ENCODE assay signal across 7 mouse cellular contexts in the genomic region with DNA sequence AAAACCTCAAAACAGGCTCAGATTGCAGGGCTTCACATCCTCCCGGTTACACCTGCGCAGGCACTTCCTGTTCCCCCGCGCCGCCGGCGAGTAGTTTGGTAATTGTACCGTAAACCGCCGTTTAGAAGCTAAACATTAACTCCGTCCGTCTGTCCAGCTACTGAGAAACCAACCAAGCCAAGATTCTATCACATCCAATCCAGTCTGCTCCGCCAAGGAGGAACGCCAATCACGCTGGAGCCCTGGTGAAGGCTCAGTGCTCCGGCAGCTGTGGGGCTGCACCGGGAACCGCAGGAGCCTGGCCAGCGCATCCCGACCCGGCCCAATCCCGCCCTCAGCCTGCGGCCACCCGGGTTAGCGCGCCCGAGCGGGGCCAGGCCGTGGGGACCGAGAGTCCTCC. TPM values are rescaled to one million over a fixed set of nuclear protein-coding genes. Genes with fewer than 3 reads are reported as not detected.
DNase-seq lines count a peak whose midpoint lies in the region; ATAC-seq and TF ChIP-seq lines count a peak whose summit lies in the region.

No protein-coding gene starts in this region.

- TF ChIP-seq CTCF in testis, adult 2 months (IDR thresholded peaks at IDR 0.05; ENCODE audit: control insufficient read depth, insufficient read depth, insufficient replicate concordance, low read depth, low read length), result no peak
- TF ChIP-seq CTCF in olfactory bulb, adult 2 months (IDR thresholded peaks at IDR 0.05; ENCODE audit: insufficient read depth, low read depth, low read length), result no peak

- TF ChIP-seq POLR2A in testis, adult 2 months (IDR thresholded peaks at IDR 0.05; ENCODE audit: control insufficient read depth, low read depth, low read length), result no peak
- TF ChIP-seq POLR2A in olfactory bulb, adult 2 months (IDR thresholded peaks at IDR 0.05; ENCODE audit: insufficient read depth, low read depth, low read length), result no peak

- H3K4me3 ChIP-seq in testis, adult 2 months (ENCODE audit: control insufficient read depth, low read depth, low read length), result peak overlapping the region; percentile 99
- peak overlapping the region; percentile 88 for H3K4me3 ChIP-seq in brown adipose tissue, adult 24 weeks (ENCODE audit: insufficient read depth, low read depth, low read length)
- H3K4me3 ChIP-seq in hindbrain, embryonic 12.5 days, result peak overlapping the region; percentile 85
- peak overlapping the region; percentile 83 for H3K4me3 ChIP-seq in liver, embryonic 16.5 days (ENCODE audit: low read depth, low read length)
- peak overlapping the region; percentile 91 for H3K4me3 ChIP-seq in olfactory bulb, adult 2 months (ENCODE audit: insufficient read depth, low read depth, low read length)

- H3K27me3 ChIP-seq in testis, adult 2 months (ENCODE audit: control insufficient read depth, insufficient read depth, low read length), result no peaks in the 10 kb centered on the region
- no peaks in the 10 kb centered on the region for H3K27me3 ChIP-seq in hindbrain, embryonic 12.5 days
- no peaks in the 10 kb centered on the region for H3K27me3 ChIP-seq in liver, embryonic 16.5 days (ENCODE audit: control insufficient read depth, insufficient read depth, low read depth, low read length)

- peaks cover 2% of the 10 kb centered on the region for H3K4me1 ChIP-seq in testis, adult 2 months (ENCODE audit: control insufficient read depth, insufficient read depth, low read length)
- no peaks in the 10 kb centered on the region for H3K4me1 ChIP-seq in brown adipose tissue, adult 24 weeks (ENCODE audit: control insufficient read depth, insufficient read depth, insufficient read length, low read length)
- peaks cover 2% of the 10 kb centered on the region; the same call in 1 of the 2 replicates for H3K4me1 ChIP-seq in hindbrain, embryonic 12.5 days
- H3K4me1 ChIP-seq in liver, embryonic 16.5 days (ENCODE audit: control insufficient read depth, low read depth, low read length), result peaks cover 14% of the 10 kb centered on the region; the same call in 1 of the 2 replicates
- H3K4me1 ChIP-seq in olfactory bulb, adult 2 months (ENCODE audit: control insufficient read depth, insufficient read depth, low read length), result no peaks in the 10 kb centered on the region

- peak overlapping the region; percentile 75 for H3K4me2 ChIP-seq in hindbrain, embryonic 12.5 days (replicated peaks)
- peak overlapping the region; percentile 96 for H3K4me2 ChIP-seq in liver, embryonic 16.5 days (ENCODE audit: low read depth, low read length)

- DNase-seq in testis, postnatal 14 days (ENCODE audit: low spot score), result no peak
- DNase-seq in layer of hippocampus, postnatal 36 days, result no peak

- no peaks in the 10 kb centered on the region for H3K36me3 ChIP-seq in testis, adult 2 months (ENCODE audit: control insufficient read depth, insufficient read depth, low read length)
- no peaks in the 10 kb centered on the region for H3K36me3 ChIP-seq in hindbrain, embryonic 12.5 days
- H3K36me3 ChIP-seq in liver, embryonic 16.5 days (ENCODE audit: control insufficient read depth, insufficient read depth), result no peaks in the 10 kb centered on the region

- under 1% methylated on average over 30 of the region's 30 CpGs for WGBS in hindbrain, embryonic 12.5 days
- WGBS in liver, embryonic 16.5 days (ENCODE audit: insufficient replicate concordance), result under 1% methylated on average over 30 of the region's 30 CpGs
- 1% methylated on average over 30 of the region's 30 CpGs for WGBS in olfactory bulb, adult 2 months

- no peaks in the 10 kb centered on the region for H3K9me3 ChIP-seq in hindbrain, embryonic 12.5 days (replicated peaks)
- H3K9me3 ChIP-seq in liver, embryonic 16.5 days (replicated peaks; ENCODE audit: control insufficient read depth, low read length), result no peaks in the 10 kb centered on the region

- H3K9ac ChIP-seq in hindbrain, embryonic 12.5 days, result peak overlapping the region; percentile 83
- peak overlapping the region; percentile 82 for H3K9ac ChIP-seq in liver, embryonic 16.5 days (ENCODE audit: low read depth, low read length)

- peak; percentile 92; the same call in 1 of the 2 replicates for ATAC-seq in hindbrain, embryonic 12.5 days (ENCODE audit: low FRiP score)
- ATAC-seq in liver, embryonic 16.5 days (ENCODE audit: low read depth), result peak; percentile 58

- H3K27ac ChIP-seq in testis, adult 2 months (ENCODE audit: control insufficient read depth, insufficient read depth, low read depth, low read length), result peak overlapping the region; percentile 96
- peak overlapping the region; percentile 24 for H3K27ac ChIP-seq in brown adipose tissue, adult 24 weeks (replicated peaks; ENCODE audit: low read depth, low read length)
- peak overlapping the region; percentile 90 for H3K27ac ChIP-seq in hindbrain, embryonic 12.5 days
- H3K27ac ChIP-seq in liver, embryonic 16.5 days (ENCODE audit: low read length), result peak overlapping the region; percentile 93
- H3K27ac ChIP-seq in olfactory bulb, adult 2 months (ENCODE audit: insufficient read depth, low read depth, low read length), result peak overlapping the region; percentile 38

RNA-seq across cellular contexts. Expression of a gene that starts 0.5 kb away (rescaled TPM):
- 4.8 and 5.7 TPM in 2 replicates for polyA plus RNA-seq in testis, adult 2 months (2012; rRNA removed)
- 4.3 and 5.4 TPM in 2 replicates for polyA plus RNA-seq in brown adipose tissue, adult 24 weeks (2012; ENCODE audit: insufficient read depth, insufficient read length, missing spikeins)
- polyA plus RNA-seq in hindbrain, embryonic 12.5 days (2016; fragmentation: Nextera tagmentation; extraction: Ambion mirVana), result 6.0 and 6.2 TPM in 2 replicates
- polyA plus RNA-seq in liver, embryonic 16.5 days (2015; fragmentation: Nextera tagmentation; extraction: Ambion mirVana), result 2.0 and 3.0 TPM in 2 replicates
- polyA plus RNA-seq in olfactory bulb, adult 2 months (2012; ENCODE audit: insufficient read depth, insufficient read length, low replicate concordance, missing spikeins), result not detected in 2 replicates
- total RNA-seq in layer of hippocampus, postnatal 36 days (2021), result 10 to 100 TPM; 25.3 to 27.5 TPM

RNA-seq across cellular contexts. Expression of a gene that starts 51.0 kb away (rescaled TPM):
- polyA plus RNA-seq in testis, adult 2 months (2012; rRNA removed), result 0.75 TPM in 2 replicates
- polyA plus RNA-seq in brown adipose tissue, adult 24 weeks (2012; ENCODE audit: insufficient read depth, insufficient read length, missing spikeins), result 5.9 and 7.5 TPM in 2 replicates
- 0.36 and 3.5 TPM in 2 replicates for polyA plus RNA-seq in hindbrain, embryonic 12.5 days (2016; fragmentation: Nextera tagmentation; extraction: Ambion mirVana)
- 1.6 and 2.5 TPM in 2 replicates for polyA plus RNA-seq in liver, embryonic 16.5 days (2015; fragmentation: Nextera tagmentation; extraction: Ambion mirVana)
- not detected in 2 replicates for polyA plus RNA-seq in olfactory bulb, adult 2 months (2012; ENCODE audit: insufficient read depth, insufficient read length, low replicate concordance, missing spikeins)
- total RNA-seq in layer of hippocampus, postnatal 36 days (2021), result under 1 TPM; 0.76 to 0.77 TPM

RNA-seq across cellular contexts. Expression of a gene that starts 59.8 kb away (rescaled TPM):
- polyA plus RNA-seq in testis, adult 2 months (2012; rRNA removed), result 19.8 and 22.1 TPM in 2 replicates
- 85.1 and 99.1 TPM in 2 replicates for polyA plus RNA-seq in brown adipose tissue, adult 24 weeks (2012; ENCODE audit: insufficient read depth, insufficient read length, missing spikeins)
- 85.7 and 101 TPM in 2 replicates for polyA plus RNA-seq in hindbrain, embryonic 12.5 days (2016; fragmentation: Nextera tagmentation; extraction: Ambion mirVana)
- polyA plus RNA-seq in liver, embryonic 16.5 days (2015; fragmentation: Nextera tagmentation; extraction: Ambion mirVana), result 67.1 and 91.3 TPM in 2 replicates
- not detected in 2 replicates for polyA plus RNA-seq in olfactory bulb, adult 2 months (2012; ENCODE audit: insufficient read depth, insufficient read length, low replicate concordance, missing spikeins)
- 10 to 100 TPM; 46.7 to 62.4 TPM for total RNA-seq in layer of hippocampus, postnatal 36 days (2021)

Comparison
In these comparisons a context has a peak if more than half of its experiments do, and no peak if none do; other contexts are left out.
1. H3K27ac ChIP-seq: peak in every context shown above with its lines; median percentile 96 in testis, adult 2 months; 93 in liver, embryonic 16.5 days; 90 in hindbrain, embryonic 12.5 days; 38 in olfactory bulb, adult 2 months; 24 in brown adipose tissue, adult 24 weeks.